Mouse (Mus musculus) spleen, postnatal 14 days (tissue): ENCODE measurements around the gene Fam49a.

Experiments
- DNase-seq, 2 experiments: peaks; one replicate each; pipeline ENCODE4 v3.0.0; 2021 to 2022; ENCODE audit warnings: low spot score in 2 of 2

The Fam49a gene

DNA sequence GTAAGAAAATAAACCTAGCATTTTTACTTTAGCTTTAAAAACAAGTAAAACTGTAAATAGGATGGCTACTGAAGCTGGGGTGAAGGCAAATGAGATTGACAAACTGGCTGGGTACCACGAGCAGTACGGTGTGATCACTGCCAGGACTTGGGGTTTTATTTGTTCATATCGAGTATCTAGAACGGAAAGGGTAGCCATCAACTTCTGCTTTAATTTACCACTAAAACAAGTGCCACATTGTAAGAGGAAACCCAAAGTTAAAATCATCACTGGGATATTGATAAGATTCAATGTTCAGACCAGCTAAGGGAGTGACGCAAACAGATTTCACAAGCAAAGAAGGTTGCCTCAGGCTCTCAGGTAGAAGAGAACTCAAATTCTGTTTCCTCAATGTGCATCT, 98.0 kb downstream of the Fam49a start:
- no peak for DNase-seq

- no peak for DNase-seq
Measured at GRCm38 (mm10) chr12:12362371-12362770, 100.4 kb downstream of the Fam49a start.

- no peak for DNase-seq
Measured at GRCm38 (mm10) chr12:12364201-12364600, 102.3 kb downstream of the Fam49a start.

GRCm38 (mm10) chr12:12367423-12367822, 105.5 kb downstream of the Fam49a start:
- DNase-seq: no peak

DNA sequence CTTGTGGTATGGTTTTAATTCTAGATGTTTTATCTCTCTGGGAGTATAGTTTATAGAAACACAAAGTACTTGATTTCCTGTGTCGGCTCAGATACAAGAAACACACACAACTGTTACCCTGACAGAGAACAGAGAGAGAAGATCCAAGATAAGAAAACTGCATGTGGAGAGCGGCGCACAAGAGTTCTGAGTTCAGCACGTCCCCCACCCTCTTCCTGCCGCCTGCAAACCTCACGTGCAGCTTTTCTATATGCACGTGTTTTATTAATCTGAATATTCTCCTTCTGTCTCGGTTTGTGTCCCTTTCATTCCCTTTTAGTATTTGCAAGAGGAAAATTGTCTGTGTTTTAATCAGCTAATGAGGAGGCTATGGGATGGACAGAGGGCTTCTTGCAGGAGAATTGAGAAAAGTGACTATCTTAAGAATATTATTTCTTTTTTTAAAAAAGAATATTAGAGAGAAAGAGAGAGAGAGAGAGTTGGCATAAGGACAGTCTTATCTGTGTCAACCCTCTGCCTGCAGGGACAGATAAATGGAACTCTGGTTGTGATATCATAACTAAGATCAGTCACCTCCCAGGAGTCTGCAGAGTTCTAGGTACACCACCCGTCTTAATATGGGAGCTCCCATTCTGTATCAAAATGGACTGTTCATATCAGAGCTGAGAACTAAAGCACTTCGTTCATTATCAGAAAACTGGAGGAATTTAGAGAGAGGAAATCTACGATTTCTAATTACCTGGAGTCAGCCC, 111.3 kb downstream of the Fam49a start:
- no peak for DNase-seq

GRCm38 (mm10) chr12:12379056-12379455, 117.1 kb downstream of the Fam49a start:
- DNase-seq: no peak

- DNase-seq: no peak
Measured at GRCm38 (mm10) chr12:12389271-12389670, 127.3 kb downstream of the Fam49a start.

DNA sequence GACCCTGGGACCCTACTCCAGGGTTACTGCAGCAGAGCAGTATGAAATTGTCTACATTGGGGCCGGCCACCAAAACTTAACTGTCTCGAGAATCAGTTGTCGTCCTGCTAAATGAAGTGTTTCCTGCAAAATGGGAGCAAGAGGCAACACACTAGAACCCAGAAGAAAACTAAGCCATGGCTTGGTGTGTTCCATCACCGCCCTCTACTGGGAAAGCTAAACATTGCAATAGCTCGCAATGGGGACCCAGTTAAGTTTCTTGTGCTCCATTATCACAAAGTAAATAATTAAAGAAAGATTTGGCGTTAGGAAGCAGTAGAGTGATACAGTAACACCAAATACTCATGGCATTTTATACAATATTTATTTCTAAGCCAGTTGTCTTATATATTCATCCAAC, 134.3 kb downstream of the Fam49a start:
- peak in 1 of 2 experiments; percentile 16 for DNase-seq

- DNase-seq: no peak
Measured at GRCm38 (mm10) chr12:12401051-12401465, 139.1 kb downstream of the Fam49a start.

- no peak for DNase-seq
Measured at GRCm38 (mm10) chr12:12401504-12401903, 139.6 kb downstream of the Fam49a start.

GRCm38 (mm10) chr12:12405491-12406110, 143.7 kb downstream of the Fam49a start:
- DNase-seq: no peak

GRCm38 (mm10) chr12:12409044-12409443, 147.1 kb downstream of the Fam49a start:
- DNase-seq: no peak

DNA sequence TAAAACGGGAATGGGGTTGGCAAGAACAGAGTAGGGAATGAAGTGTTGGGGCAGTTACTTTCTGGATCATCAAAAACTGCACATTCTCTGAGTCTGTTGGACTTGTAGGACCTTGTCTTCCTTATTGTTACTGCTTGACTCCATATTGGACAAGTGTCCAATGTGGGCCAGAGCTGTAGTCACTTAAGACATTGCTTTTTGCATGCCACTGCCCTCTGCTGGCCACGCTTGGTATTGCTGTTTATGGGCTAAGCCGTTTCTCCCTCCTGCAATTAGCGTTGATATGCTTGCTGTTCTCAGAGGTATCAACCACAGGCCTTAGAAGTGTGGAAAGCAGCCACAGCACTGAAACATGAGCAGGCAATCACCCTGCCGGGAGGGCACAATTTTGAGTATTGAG, 150.7 kb downstream of the Fam49a start:
- peak; percentile 60 to 77 for DNase-seq

DNA sequence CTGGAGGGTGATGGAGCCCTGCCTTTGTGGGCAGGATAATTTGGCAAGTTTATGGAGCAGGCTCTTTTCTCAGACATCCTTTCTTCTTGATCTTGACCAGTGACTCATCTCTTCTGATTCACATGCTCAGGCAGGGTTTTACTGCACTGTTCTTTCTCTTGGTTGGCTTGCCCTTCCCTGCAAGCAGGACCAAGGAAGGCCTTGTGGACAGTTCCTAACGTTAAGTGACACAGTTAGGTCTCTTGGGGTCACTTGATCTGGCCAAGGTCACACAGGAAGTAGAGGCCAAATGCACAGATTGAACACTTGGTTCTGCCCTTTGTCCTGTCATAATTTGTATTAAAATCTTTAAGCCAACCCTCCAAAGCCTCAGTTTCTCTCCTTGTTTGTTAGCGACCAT, 158.5 kb downstream of the Fam49a start:
- DNase-seq: no peak

DNA sequence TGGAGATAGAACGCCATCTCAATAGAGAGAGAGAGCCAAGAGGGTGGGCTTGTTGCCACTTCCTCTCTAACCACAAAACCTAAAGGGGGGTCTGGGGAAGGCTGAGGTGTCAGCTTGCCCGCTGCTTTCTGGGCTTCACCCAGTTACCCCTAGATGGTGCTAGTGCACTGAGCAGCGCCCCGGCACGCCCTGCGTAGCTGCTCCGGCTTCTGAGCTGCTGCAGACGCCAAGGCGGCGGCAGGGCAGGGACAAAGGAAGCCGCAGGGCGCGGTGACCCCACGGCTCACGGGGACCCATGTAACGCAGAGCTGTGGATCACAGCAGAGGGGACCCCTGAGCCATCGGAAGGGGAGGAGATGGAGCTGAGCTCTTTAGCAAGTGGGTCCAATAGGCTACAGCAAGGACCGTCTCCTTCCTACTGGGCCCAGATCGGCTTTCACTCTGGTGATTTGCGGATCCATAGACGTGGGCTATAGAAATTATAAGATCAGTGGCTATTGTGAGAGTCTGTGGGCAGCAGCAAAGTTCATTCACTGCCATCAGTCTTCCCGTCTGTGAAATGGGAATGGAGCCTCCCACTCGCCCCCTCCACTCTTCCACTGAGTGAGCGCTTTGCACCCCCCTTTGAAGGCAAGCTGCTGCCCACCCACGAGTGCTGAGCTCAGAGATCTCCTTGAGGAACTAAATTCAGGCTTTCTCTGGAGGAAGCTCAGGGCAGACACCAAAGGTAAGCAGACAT, 159.1 kb downstream of the Fam49a start:
- DNase-seq: peak; percentile 62 to 74

GRCm38 (mm10) chr12:12421580-12421878, 159.6 kb downstream of the Fam49a start:
- DNase-seq: no peak

DNA sequence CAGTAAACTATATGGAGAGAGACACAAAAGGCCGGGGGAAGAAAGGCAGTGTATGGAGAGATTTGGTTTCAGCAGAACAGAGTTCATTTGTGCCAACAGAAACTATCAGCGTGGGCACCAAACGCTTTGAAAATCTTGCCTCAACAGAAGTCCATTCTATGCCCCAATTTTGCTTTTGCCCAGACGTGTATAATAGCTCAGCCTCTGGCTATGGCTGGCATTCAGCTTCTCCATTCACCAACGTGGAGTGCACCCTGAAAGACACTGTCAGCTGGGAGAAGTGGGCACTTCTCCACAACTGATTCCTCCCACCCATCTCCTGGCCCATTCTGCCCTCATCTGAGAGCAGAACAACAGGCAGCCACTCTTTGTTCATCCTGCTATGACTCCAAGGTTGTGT, 163.2 kb downstream of the Fam49a start:
- no peak for DNase-seq

GRCm38 (mm10) chr12:12427285-12427684, 165.3 kb downstream of the Fam49a start:
- DNase-seq: no peak

- no peak for DNase-seq
Measured at GRCm38 (mm10) chr12:12428886-12429285, 166.9 kb downstream of the Fam49a start.
